Mouse (Mus musculus) kidney, adult 2 months (tissue): ENCODE data around the gene Ift122. TPM values are rescaled to one million over a fixed set of nuclear protein-coding genes. Genes with fewer than 3 reads are reported as not detected.

Experiments
- DNase-seq: peaks from one replicate; pipeline ENCODE4 v3.0.0; 2021
- H3K27ac ChIP-seq: fragments of 200-500 bp; 2 replicates; pipeline ENCODE4 v1.5.1; 2012; ENCODE audit warnings: low read depth, low read length, control low read depth, inconsistent platforms; ENCODE audit not compliant: insufficient read depth
- H3K27me3 ChIP-seq: fragments of 200-500 bp; replicated peaks from 2 replicates; pipeline ENCODE4 v1.6.1; 2012; ENCODE audit warnings: mild to moderate bottlenecking, moderate library complexity, low read length, inconsistent platforms; ENCODE audit not compliant: control insufficient read depth, insufficient read depth
- H3K36me3 ChIP-seq: fragments of 200-500 bp; 2 replicates; pipeline ENCODE4 v1.6.1; 2012; ENCODE audit warnings: mild to moderate bottlenecking, moderate library complexity, low read length, inconsistent platforms; ENCODE audit not compliant: control insufficient read depth, insufficient read depth
- H3K4me1 ChIP-seq: fragments of 200-500 bp; 2 replicates; pipeline ENCODE4 v1.6.1; 2011; ENCODE audit warnings: low read length; ENCODE audit not compliant: control insufficient read depth, insufficient read depth
- H3K4me3 ChIP-seq: fragments of 200-500 bp; 2 replicates; pipeline ENCODE4 v1.5.1; 2011; ENCODE audit warnings: mild to moderate bottlenecking, low read depth, low read length, control low read depth; ENCODE audit not compliant: insufficient read depth
- CTCF ChIP-seq: fragments of 200-500 bp; conservative IDR thresholded peaks from 2 replicates; pipeline ENCODE4 v1.5.1; 2011; ENCODE audit warnings: low read depth, mild to moderate bottlenecking, control low read depth, low read length, moderate library complexity, mixed read lengths; ENCODE audit not compliant: insufficient read depth, insufficient read length
- POLR2A ChIP-seq: fragments of 200-500 bp; IDR thresholded peaks from one replicate; pipeline ENCODE4 v1.6.1; 2011; ENCODE audit warnings: low read depth, low read length, control low read depth
- WGBS: fragments of 180-500 bp; shearing (Covaris S2); methylation state at CpG from one replicate; pipeline ENCODE4 v1.1.7; 2018; 5-methylcytosine and 5-hydroxymethylcytosine counted together
- polyA plus RNA-seq: library from polyadenylated mRNA; depleted of rRNA; stranded (reverse); fragments of >200 nt; gene quantifications from 2 replicates; pipeline ENCODE4 v1.2.3, GENCODE M21; 2012

Gene Ift122
- polyA plus RNA-seq, 1 experiment = 29.2 TPM

DNA sequence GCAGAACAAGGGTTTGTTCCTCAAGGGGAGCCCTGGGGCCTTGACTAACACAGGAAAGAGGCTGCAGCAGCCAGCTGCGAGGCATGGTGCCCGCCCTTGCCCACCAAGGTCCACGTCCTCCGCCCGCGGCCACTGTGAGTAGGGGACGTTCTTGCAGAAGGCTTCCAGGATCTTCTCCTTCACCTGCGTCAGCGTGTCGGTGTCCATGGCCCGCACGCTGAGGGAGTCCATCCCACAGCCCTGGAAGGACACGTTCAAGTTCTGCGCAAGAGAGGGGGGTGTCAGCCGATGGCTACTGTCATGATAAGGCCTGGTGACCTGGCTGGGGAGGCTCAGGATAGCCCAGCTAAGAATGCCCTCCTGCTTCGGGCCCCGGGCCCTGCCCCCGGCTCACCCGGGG lies 107.1 kb downstream of the Ift122 start:
- no peaks in the 10 kb centered on the region for H3K27me3 ChIP-seq
- TF ChIP-seq CTCF = no peak
- no peak for TF ChIP-seq POLR2A
- no peak for DNase-seq
- WGBS = 92% methylated on average over 19 of the region's 19 CpGs
- no peak overlapping the region for H3K27ac ChIP-seq
- H3K36me3 ChIP-seq = no peaks in the 10 kb centered on the region
- no peak overlapping the region for H3K4me3 ChIP-seq
- H3K4me1 ChIP-seq = peaks cover 18% of the 10 kb centered on the region

DNA sequence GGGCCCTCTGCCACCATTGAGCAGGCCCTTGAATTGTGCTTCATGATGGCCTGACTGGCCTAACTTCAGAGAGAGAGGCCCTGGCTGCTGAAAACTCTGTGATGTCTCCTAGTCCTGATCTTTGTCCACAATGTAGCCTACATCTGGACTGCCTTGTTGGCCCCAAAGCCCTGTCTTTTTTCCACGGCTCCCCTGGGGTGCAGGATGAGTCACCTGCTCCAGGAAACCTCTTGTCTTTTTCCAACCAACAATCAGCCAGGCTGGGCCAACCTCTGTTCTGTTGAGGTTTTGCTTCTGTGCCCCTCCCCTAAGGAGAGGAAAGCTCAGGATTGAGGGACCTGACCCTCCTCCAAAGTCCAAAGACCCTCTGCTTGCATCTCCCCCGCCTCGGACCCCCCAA lies 108.5 kb downstream of the Ift122 start:
- TF ChIP-seq CTCF = no peak
- no peak for TF ChIP-seq POLR2A
- Histone ChIP-seq H3K4me3 (no peak overlapping the region), H3K36me3 (no peaks in the 10 kb centered on the region), H3K4me1 (peaks cover 14% of the 10 kb centered on the region), H3K27ac (no peak overlapping the region), H3K27me3 (no peaks in the 10 kb centered on the region)
- DNase-seq = no peak
- WGBS = 78% methylated on average over 3 of the region's 3 CpGs

GRCm38 (mm10) chr6:115962439-115963085 lies 109.3 kb downstream of the Ift122 start:
- Histone ChIP-seq H3K4me1 (peaks cover 6% of the 10 kb centered on the region; the same call in 1 of the 2 replicates), H3K27ac (no peak overlapping the region), H3K36me3 (no peaks in the 10 kb centered on the region), H3K4me3 (no peak overlapping the region), H3K27me3 (no peaks in the 10 kb centered on the region)
- no peak for DNase-seq
- TF ChIP-seq POLR2A = no peak
- TF ChIP-seq CTCF = peak; percentile 49
- WGBS = 46% methylated on average over 23 of the region's 23 CpGs

- TF ChIP-seq CTCF (no peak), POLR2A (no peak)
- H3K27me3 ChIP-seq = no peaks in the 10 kb centered on the region
- peaks cover 3% of the 10 kb centered on the region; the same call in 1 of the 2 replicates for H3K4me1 ChIP-seq
- 71% methylated on average over 9 of the region's 9 CpGs for WGBS
- H3K27ac ChIP-seq = no peak overlapping the region
- DNase-seq = no peak
- no peak overlapping the region for H3K4me3 ChIP-seq
- no peaks in the 10 kb centered on the region for H3K36me3 ChIP-seq
Measured at GRCm38 (mm10) chr6:115963656-115964055, 110.4 kb downstream of the Ift122 start.

DNA sequence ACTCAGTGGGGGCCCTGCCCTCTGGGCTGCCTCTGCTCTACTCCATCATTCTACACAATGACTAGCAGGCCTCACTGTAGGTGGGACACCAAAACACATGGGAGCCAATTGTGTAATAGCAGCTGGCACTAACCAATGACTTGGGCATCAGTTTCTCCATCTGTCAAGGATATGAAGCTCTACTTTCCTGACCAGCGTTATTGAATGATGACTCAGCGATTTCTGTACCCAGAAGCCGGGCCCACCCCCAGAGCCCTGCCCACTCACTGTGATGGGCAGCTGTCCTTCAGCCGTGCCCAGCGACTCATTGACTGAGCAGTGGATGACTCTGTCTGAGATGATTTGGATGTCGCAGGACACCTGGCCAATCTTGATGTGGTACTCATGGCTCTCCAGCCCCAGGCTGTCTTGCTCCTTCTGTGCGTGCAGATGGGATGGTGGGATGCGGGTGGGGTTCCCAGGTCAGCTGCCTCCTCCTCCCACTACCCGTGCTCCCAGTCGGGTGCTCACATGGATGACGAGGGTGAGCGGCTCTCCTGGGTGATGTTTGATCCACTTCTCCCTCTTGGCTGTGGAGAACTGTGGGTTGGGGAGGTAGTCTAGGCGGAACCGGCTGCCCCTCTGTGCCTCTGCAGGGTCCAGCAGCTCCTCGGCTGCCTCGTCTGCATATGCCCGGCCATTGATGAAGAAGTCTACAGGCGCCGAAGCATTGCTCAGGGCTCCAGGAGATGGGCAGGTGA lies 113.1 kb downstream of the Ift122 start:
- H3K27ac ChIP-seq = no peak overlapping the region
- H3K27me3 ChIP-seq = no peaks in the 10 kb centered on the region
- no peaks in the 10 kb centered on the region for H3K36me3 ChIP-seq
- 92% methylated on average over 19 of the region's 19 CpGs for WGBS
- TF ChIP-seq CTCF (no peak), POLR2A (no peak)
- peaks cover under 1% of the 10 kb centered on the region for H3K4me1 ChIP-seq
- H3K4me3 ChIP-seq = no peak overlapping the region
- DNase-seq = no peak

GRCm38 (mm10) chr6:115967291-115967880 lies 114.1 kb downstream of the Ift122 start:
- DNase-seq = no peak
- Histone ChIP-seq H3K4me3 (no peak overlapping the region), H3K4me1 (peaks cover 4% of the 10 kb centered on the region), H3K27ac (no peak overlapping the region), H3K36me3 (no peaks in the 10 kb centered on the region), H3K27me3 (no peaks in the 10 kb centered on the region)
- TF ChIP-seq CTCF = no peak
- WGBS = 88% methylated on average over 15 of the region's 15 CpGs

- 66% methylated on average over 5 of the region's 5 CpGs for WGBS
- H3K27me3 ChIP-seq = no peaks in the 10 kb centered on the region
- no peak overlapping the region for H3K4me3 ChIP-seq
- no peak overlapping the region for H3K27ac ChIP-seq
- no peak for DNase-seq
- no peak for TF ChIP-seq CTCF
- TF ChIP-seq POLR2A = no peak
- no peaks in the 10 kb centered on the region for H3K36me3 ChIP-seq
- H3K4me1 ChIP-seq = peaks cover 4% of the 10 kb centered on the region
Measured at GRCm38 (mm10) chr6:115968086-115968485, 114.8 kb downstream of the Ift122 start.
